Mouse (Mus musculus) limb, embryonic 14.5 days (tissue): ENCODE measurements around the gene Ddx20. TPM values are rescaled to one million over a fixed set of nuclear protein-coding genes. Genes with fewer than 3 reads are reported as not detected.

Experiments used
- ATAC-seq: fragments of 200-750 bp; cut with Nextera tagmentation; 2 replicates; pipeline ENCODE4 v1.8.0; 2017; ENCODE audit warnings: low read depth, moderate number of reproducible peaks, moderate TSS enrichment; ENCODE audit not compliant: low FRiP score
- DNase-seq: peaks from one replicate; pipeline ENCODE4 v3.0.0-alpha.2; 2015; ENCODE audit warnings: low spot score
- H3K27ac ChIP-seq: fragments of 300-500 bp; sonication (generic); replicated peaks from 2 replicates; pipeline ENCODE4 v1.5.1; 2014; ENCODE audit warnings: low read depth, mild to moderate bottlenecking, low read length, moderate library complexity, mixed read lengths
- H3K27me3 ChIP-seq: fragments of 300-500 bp; sonication (generic); 2 replicates; pipeline ENCODE4 v1.6.1; 2014; ENCODE audit warnings: low read length, mixed read lengths; ENCODE audit not compliant: control insufficient read depth, insufficient read depth
- H3K36me3 ChIP-seq: fragments of 300-500 bp; sonication (generic); 2 replicates; pipeline ENCODE4 v1.6.1; 2014; ENCODE audit warnings: mild to moderate bottlenecking, low read length, moderate library complexity, mixed read lengths; ENCODE audit not compliant: control insufficient read depth, insufficient read depth
- H3K4me1 ChIP-seq: fragments of 300-500 bp; sonication (generic); 2 replicates; pipeline ENCODE4 v1.6.1; 2014; ENCODE audit warnings: antibody characterized with exemption, low read length, mixed read lengths; ENCODE audit not compliant: control insufficient read depth, insufficient read depth
- H3K4me2 ChIP-seq: fragments of 300-500 bp; sonication (generic); replicated peaks from 2 replicates; pipeline ENCODE4 v1.6.1; 2014; ENCODE audit warnings: low read depth, mild to moderate bottlenecking, low read length, moderate library complexity; ENCODE audit not compliant: severe bottlenecking
- H3K4me3 ChIP-seq: fragments of 300-500 bp; sonication (generic); replicated peaks from 2 replicates; pipeline ENCODE4 v1.5.1; 2014; ENCODE audit warnings: low read length
- H3K9ac ChIP-seq: fragments of 300-500 bp; sonication (generic); 2 replicates; pipeline ENCODE4 v1.6.1; 2014; ENCODE audit warnings: mild to moderate bottlenecking, low read depth, low read length, moderate library complexity; ENCODE audit not compliant: severe bottlenecking
- H3K9me3 ChIP-seq: fragments of 300-500 bp; sonication (generic); 2 replicates; pipeline ENCODE4 v1.6.1; 2016; ENCODE audit warnings: low read length; ENCODE audit not compliant: control insufficient read depth
- POLR2A ChIP-seq: fragments of 200-500 bp; IDR thresholded peaks from 2 replicates; pipeline ENCODE4 v1.8.0; 2012; ENCODE audit warnings: inconsistent platforms, mild to moderate bottlenecking, moderate library complexity, borderline replicate concordance; ENCODE audit not compliant: insufficient read depth, insufficient read length; ENCODE audit errors: extremely low read depth
- WGBS: fragments of 180-500 bp; shearing (Covaris S2); extraction: QIAGEN DNeasy Blood & Tissue Kit; methylation state at CpG from one replicate; pipeline ENCODE4 v1.1.7; 2014; 5-methylcytosine and 5-hydroxymethylcytosine counted together
- polyA plus RNA-seq, 2 experiments: library from polyadenylated mRNA; depleted of rRNA in 1 of 2; stranded (reverse) in 1 of 2; unstranded in 1 of 2; fragments of >200 nt; fragmentation: Nextera tagmentation in 1 of 2; extraction: Ambion mirVana in 1 of 2; gene quantifications; 2 replicates each; pipeline versions ENCODE4 v1.2.1 to v1.2.3; 2012 to 2014

The Ddx20 gene
- polyA plus RNA-seq, 2 experiments = 19.8 to 28.8 TPM

- Histone ChIP-seq H3K4me3 (no peak overlapping the region), H3K27ac (no peak overlapping the region), H3K4me1 (no peaks in the 10 kb centered on the region), H3K4me2 (no peak overlapping the region), H3K9ac (no peak overlapping the region), H3K9me3 (no peaks in the 10 kb centered on the region), H3K36me3 (no peaks in the 10 kb centered on the region), H3K27me3 (0 out of 2 replicates have a peak, but pooled peaks cover 6% of the 10 kb centered on the region)
- ATAC-seq = no peak
- 71% methylated on average over 17 of the region's 17 CpGs for WGBS
- no peak for TF ChIP-seq POLR2A
- no peak for DNase-seq
Measured at GRCm38 (mm10) chr3:105696387-105697147, 9.2 kb upstream of the Ddx20 start.

- H3K36me3 ChIP-seq = no peaks in the 10 kb centered on the region
- no peaks in the 10 kb centered on the region for H3K4me1 ChIP-seq
- no peak overlapping the region for H3K27ac ChIP-seq
- DNase-seq = no peak
- H3K27me3 ChIP-seq = 0 out of 2 replicates have a peak, but pooled peaks cover 6% of the 10 kb centered on the region
- WGBS = 36% methylated on average over 20 of the region's 20 CpGs
- no peak overlapping the region for H3K4me3 ChIP-seq
- no peaks in the 10 kb centered on the region for H3K9me3 ChIP-seq
- ATAC-seq = no peak
- TF ChIP-seq POLR2A = no peak
- no peak overlapping the region for H3K4me2 ChIP-seq
- no peak overlapping the region for H3K9ac ChIP-seq
Measured at GRCm38 (mm10) chr3:105695476-105696386, 8.4 kb upstream of the Ddx20 start.

- 75% methylated on average over 14 of the region's 14 CpGs for WGBS
- Histone ChIP-seq H3K9me3 (no peaks in the 10 kb centered on the region), H3K9ac (no peak overlapping the region), H3K4me2 (no peak overlapping the region), H3K27ac (no peak overlapping the region), H3K27me3 (0 out of 2 replicates have a peak, but pooled peaks cover 6% of the 10 kb centered on the region), H3K4me1 (no peaks in the 10 kb centered on the region), H3K36me3 (no peaks in the 10 kb centered on the region), H3K4me3 (no peak overlapping the region)
- ATAC-seq (no peak), DNase-seq (no peak)
- TF ChIP-seq POLR2A = no peak
Measured at GRCm38 (mm10) chr3:105693327-105694080, 6.1 kb upstream of the Ddx20 start.

GRCm38 (mm10) chr3:105688536-105688935, 1.2 kb upstream of the Ddx20 start:
- Histone ChIP-seq H3K36me3 (peaks cover 11% of the 10 kb centered on the region), H3K27me3 (no peaks in the 10 kb centered on the region), H3K4me1 (0 out of 2 replicates have a peak, but pooled peaks cover 8% of the 10 kb centered on the region), H3K4me3 (no peak overlapping the region), H3K4me2 (no peak overlapping the region), H3K27ac (no peak overlapping the region), H3K9ac (no peak overlapping the region), H3K9me3 (no peaks in the 10 kb centered on the region)
- 83% methylated on average over 2 of the region's 2 CpGs for WGBS
- no peak for TF ChIP-seq POLR2A
- no peak for ATAC-seq
- DNase-seq = no peak
